Comparison of ENCODE assay signal across 10 mouse cellular contexts in the genomic region with DNA sequence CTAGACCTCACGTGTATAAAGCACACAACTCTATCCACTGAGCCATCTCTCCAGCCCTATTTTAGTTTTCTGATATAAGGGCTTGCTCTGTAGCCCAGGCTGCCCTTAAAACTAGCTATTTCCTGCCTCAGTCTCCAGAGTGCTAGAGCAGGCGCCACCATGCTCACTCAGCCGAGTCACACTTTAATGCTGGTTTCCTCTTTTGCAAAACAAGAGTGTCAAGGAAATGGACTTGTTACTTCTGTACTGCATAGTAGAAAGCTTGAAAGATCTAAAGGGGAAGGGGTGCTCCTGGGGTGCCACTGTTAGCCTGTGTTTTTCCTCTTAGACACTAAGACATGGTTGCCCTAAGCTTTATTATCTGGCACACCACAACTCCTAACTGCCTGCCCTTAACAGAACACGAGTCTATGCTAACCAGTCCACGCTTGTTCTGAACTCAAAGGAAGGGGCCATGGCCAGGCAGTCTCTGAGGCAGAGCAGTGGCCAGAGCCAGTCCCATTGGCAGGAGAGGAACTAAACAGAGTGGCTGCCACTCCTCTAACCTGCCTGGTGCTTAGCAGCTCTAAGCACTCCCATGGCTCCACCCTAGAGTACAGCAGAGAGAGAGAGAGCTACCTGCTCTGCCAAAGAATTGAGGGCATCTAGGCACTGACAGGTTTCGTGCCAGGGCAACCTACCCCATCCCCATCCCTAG. TPM values are rescaled to one million over a fixed set of nuclear protein-coding genes. Genes with fewer than 3 reads are reported as not detected.
DNase-seq lines count a peak whose midpoint lies in the region; ATAC-seq and TF ChIP-seq lines count a peak whose summit lies in the region.
"Had no signal": no experiment of that assay in that cellular context is flagged by ENCODE, and none has a peak within 500 bp of the region (broad histone marks: within the 10 kb centered on the region; RNA-seq: fewer than 3 reads in every experiment).

No protein-coding gene starts in this region.

- 69% methylated on average over 6 of the region's 6 CpGs for WGBS in heart, postnatal 0 days
- WGBS in intestine, postnatal 0 days = 75% methylated on average over 6 of the region's 6 CpGs
- WGBS in midbrain, postnatal 0 days = 82% methylated on average over 6 of the region's 6 CpGs

- no peak overlapping the region for H3K4me3 ChIP-seq in heart, postnatal 0 days (ENCODE audit: low read depth, low read length)
- H3K4me3 ChIP-seq in CH12.LX (replicated peaks in 1 of 3; ENCODE audit: low read depth in 2 of 3, low read length in 2 of 3, poor library complexity in 1 of 3) = peak overlapping the region; percentile 24 to 28 (median 27)
- no peak overlapping the region for H3K4me3 ChIP-seq in intestine, postnatal 0 days (ENCODE audit: low read depth, low read length)
- H3K4me3 ChIP-seq in midbrain, postnatal 0 days (ENCODE audit: low read depth, low read length) = no peak overlapping the region

- intact Hi-C loops in heart, postnatal 25 days (cut with DNase I) = no loop called here

- H3K9me3 ChIP-seq in heart, postnatal 0 days (replicated peaks; ENCODE audit: control insufficient read depth, low read length) = no peaks in the 10 kb centered on the region
- no peaks in the 10 kb centered on the region for H3K9me3 ChIP-seq in CH12.LX (replicated peaks; ENCODE audit: low read length)
- H3K9me3 ChIP-seq in intestine, postnatal 0 days (ENCODE audit: control insufficient read depth) = no peaks in the 10 kb centered on the region
- H3K9me3 ChIP-seq in midbrain, postnatal 0 days (ENCODE audit: low read length) = no peaks in the 10 kb centered on the region

- H3K9ac ChIP-seq in heart, postnatal 0 days (replicated peaks; ENCODE audit: low read depth, low read length) = no peak overlapping the region
- peak overlapping the region; percentile 21; the same call in 1 of the 2 replicates for H3K9ac ChIP-seq in CH12.LX (ENCODE audit: insufficient read depth, low read depth)
- H3K9ac ChIP-seq in intestine, postnatal 0 days (ENCODE audit: low read depth, low read length) = no peak overlapping the region
- H3K9ac ChIP-seq in midbrain, postnatal 0 days (replicated peaks; ENCODE audit: low read length, poor library complexity, severe bottlenecking) = 0 out of 2 replicates have a peak overlapping the region, but pooled peaks have one; percentile 19

- no peak for TF ChIP-seq POLR2A in CH12.LX (IDR thresholded peaks at IDR 0.05; ENCODE audit: low read depth, low read length)

- H3K27ac ChIP-seq in heart, postnatal 0 days (ENCODE audit: low read depth) = peak overlapping the region; percentile 58
- peak overlapping the region; percentile 97 for H3K27ac ChIP-seq in CH12.LX (ENCODE audit: insufficient read depth, low read depth)
- peak overlapping the region; percentile 28; the same call in 1 of the 2 replicates for H3K27ac ChIP-seq in intestine, postnatal 0 days (ENCODE audit: low read depth, low read length)
- H3K27ac ChIP-seq in midbrain, postnatal 0 days (ENCODE audit: low read depth, low read length) = no peak overlapping the region

- peaks cover 45% of the 10 kb centered on the region for H3K4me1 ChIP-seq in heart, postnatal 0 days (ENCODE audit: control insufficient read depth, insufficient read depth)
- peaks cover 49 to 87% of the 10 kb centered on the region in 2 experiments for H3K4me1 ChIP-seq in CH12.LX (ENCODE audit: control insufficient read depth in 1 of 2, insufficient read depth in 2 of 2)
- peaks cover 16% of the 10 kb centered on the region for H3K4me1 ChIP-seq in intestine, postnatal 0 days (replicated peaks; ENCODE audit: control insufficient read depth, insufficient read depth, low read length)
- H3K4me1 ChIP-seq in midbrain, postnatal 0 days (ENCODE audit: insufficient read depth, low read length) = peaks cover 37% of the 10 kb centered on the region

- no peak for ATAC-seq in heart, postnatal 0 days (ENCODE audit: insufficient read depth, low read depth)
- peak; percentile 32; the same call in 1 of the 2 replicates for ATAC-seq in intestine, postnatal 0 days
- no peak for ATAC-seq in midbrain, postnatal 0 days (ENCODE audit: low FRiP score)
- ATAC-seq: Patski had no signal

- no peak for DNase-seq in heart, postnatal 0 days (ENCODE audit: low spot score)
- no peak for DNase-seq in heart, postnatal 25 days (ENCODE audit: low spot score)
- DNase-seq in CH12.LX (ENCODE audit: extremely low read depth) = no peak
- DNase-seq in midbrain, postnatal 0 days (ENCODE audit: low spot score) = no peak
- no peak for DNase-seq in left cerebral cortex, adult 11 months (ENCODE audit: low spot score)
- DNase-seq in testis, postnatal 10 days (ENCODE audit: low spot score) = no peak
- DNase-seq in cerebellum, postnatal 10 days = no peak
- DNase-seq: kidney, postnatal 4 days had no signal

- TF ChIP-seq EP300 in heart, postnatal 0 days (IDR thresholded peaks at IDR 0.05; ENCODE audit: low read depth) = no peak
- no peak for TF ChIP-seq EP300 in CH12.LX (IDR thresholded peaks at IDR 0.05; ENCODE audit: low read length)

- no peak overlapping the region for H3K4me2 ChIP-seq in heart, postnatal 0 days (ENCODE audit: low read depth, low read length)
- H3K4me2 ChIP-seq in CH12.LX (ENCODE audit: insufficient read depth, low read depth, poor library complexity, severe bottlenecking) = peak overlapping the region; percentile 92
- H3K4me2 ChIP-seq in intestine, postnatal 0 days (replicated peaks; ENCODE audit: low read depth) = no peak overlapping the region
- H3K4me2 ChIP-seq in midbrain, postnatal 0 days (ENCODE audit: low read depth, low read length, poor library complexity, severe bottlenecking) = no peak overlapping the region

- H3K36me3 ChIP-seq in heart, postnatal 0 days (replicated peaks; ENCODE audit: control insufficient read depth, insufficient read depth, low read length) = no peaks in the 10 kb centered on the region
- H3K36me3 ChIP-seq in CH12.LX (replicated peaks in 1 of 2; ENCODE audit: control insufficient read depth in 1 of 2, insufficient read depth in 1 of 2, low read length in 1 of 2) = peaks cover 30 to 64% of the 10 kb centered on the region in 2 experiments
- H3K36me3 ChIP-seq in intestine, postnatal 0 days (ENCODE audit: control insufficient read depth, insufficient read depth) = peaks cover 5% of the 10 kb centered on the region; the same call in 1 of the 2 replicates
- 0 out of 2 replicates have a peak, but pooled peaks cover 7% of the 10 kb centered on the region for H3K36me3 ChIP-seq in midbrain, postnatal 0 days (ENCODE audit: insufficient read depth, low read length)

- TF ChIP-seq CTCF in heart, postnatal 0 days (IDR thresholded peaks at IDR 0.05; ENCODE audit: low read depth) = no peak
- no peak for TF ChIP-seq CTCF in CH12.LX (conservative IDR thresholded peaks at IDR 0.05 in 1 of 2, IDR thresholded peaks at IDR 0.05 in 1 of 2; ENCODE audit: low read depth in 2 of 2, low read length in 2 of 2)
- TF ChIP-seq CTCF in intestine, postnatal 0 days (IDR thresholded peaks at IDR 0.05; ENCODE audit: low read depth) = no peak
- no peak for TF ChIP-seq CTCF in midbrain, postnatal 0 days (IDR thresholded peaks at IDR 0.05)

- in situ Hi-C loops in CH12.LX (cut with MboI; ENCODE audit: low pct_ligation_motif_present, low pct_unique_long_range_greater_than_20kb, low sequenced_read_pairs) = no loop called here

- peaks cover 92% of the 10 kb centered on the region for H3K79me2 ChIP-seq in CH12.LX (replicated peaks; ENCODE audit: control insufficient read depth, extremely low read depth, insufficient read depth, poor library complexity, severe bottlenecking)

- H3K27me3 ChIP-seq in heart, postnatal 0 days (ENCODE audit: control insufficient read depth, insufficient read depth, low read length) = no peaks in the 10 kb centered on the region
- H3K27me3 ChIP-seq in CH12.LX (replicated peaks) = no peaks in the 10 kb centered on the region
- no peaks in the 10 kb centered on the region for H3K27me3 ChIP-seq in intestine, postnatal 0 days (replicated peaks; ENCODE audit: control insufficient read depth, insufficient read depth, low read length)
- H3K27me3 ChIP-seq in midbrain, postnatal 0 days (ENCODE audit: insufficient read depth, low read length) = no peaks in the 10 kb centered on the region
- H3K27me3 ChIP-seq: Patski had no signal

- no peak for TF ChIP-seq RAD21 in CH12.LX (IDR thresholded peaks at IDR 0.05; ENCODE audit: low read depth, low read length)

- dilution Hi-C loops in CH12.LX (cut with MboI; ENCODE audit: extremely low pct_ligation_motif_present, extremely low pct_unique_long_range_greater_than_20kb, low sequenced_read_pairs) = no loop called here

RNA-seq across cellular contexts. Expression of gene Grk2, which starts 6.3 kb away (rescaled TPM):
- 50.4 and 50.6 TPM in 2 replicates for total RNA-seq in heart, postnatal 0 days (2014; rRNA removed; ENCODE audit: low replicate concordance)
- polyA plus RNA-seq in heart, postnatal 0 days (2015; fragmentation: Nextera tagmentation; extraction: Ambion mirVana) = 6.9 and 7.8 TPM in 2 replicates
- 10 to 100 TPM; 49.3 to 57.9 TPM for total RNA-seq in heart, postnatal 25 days (2021)
- total RNA-seq in CH12.LX (2012; rRNA removed) (196 and 203 TPM in 2 replicates), CH12.LX (2014; rRNA removed) (118 and 119 TPM in 2 replicates)
- polyA plus RNA-seq in CH12.LX (2012; ENCODE audit: insufficient read length, low read depth) = 191 and 193 TPM in 2 replicates
- 14.4 and 18.5 TPM in 2 replicates for polyA plus RNA-seq in intestine, postnatal 0 days (2015; fragmentation: Nextera tagmentation; extraction: Ambion mirVana)
- 152 and 257 TPM in 2 replicates for total RNA-seq in midbrain, postnatal 0 days (2014; rRNA removed)
- polyA plus RNA-seq in midbrain, postnatal 0 days (2015; fragmentation: Nextera tagmentation; extraction: Ambion mirVana) = 27.0 and 29.6 TPM in 2 replicates

RNA-seq across cellular contexts. Expression of gene Ankrd13d, which starts 16.8 kb away (rescaled TPM):
- 2.1 and 2.3 TPM in 2 replicates for total RNA-seq in heart, postnatal 0 days (2014; rRNA removed; ENCODE audit: low replicate concordance)
- 0.40 and 0.41 TPM in 2 replicates for polyA plus RNA-seq in heart, postnatal 0 days (2015; fragmentation: Nextera tagmentation; extraction: Ambion mirVana)
- total RNA-seq in heart, postnatal 25 days (2021) = 1 to 10 TPM; 1.2 to 1.5 TPM
- total RNA-seq in CH12.LX (2012; rRNA removed) (53.6 and 55.1 TPM in 2 replicates), CH12.LX (2014; rRNA removed) (3.8 and 5.6 TPM in 2 replicates)
- polyA plus RNA-seq in CH12.LX (2012; ENCODE audit: insufficient read length, low read depth) = 13.2 and 17.3 TPM in 2 replicates
- 2.0 and 2.4 TPM in 2 replicates for polyA plus RNA-seq in intestine, postnatal 0 days (2015; fragmentation: Nextera tagmentation; extraction: Ambion mirVana)
- total RNA-seq in midbrain, postnatal 0 days (2014; rRNA removed) = 92.2 and 106 TPM in 2 replicates
- 79.1 and 84.8 TPM in 2 replicates for polyA plus RNA-seq in midbrain, postnatal 0 days (2015; fragmentation: Nextera tagmentation; extraction: Ambion mirVana)

RNA-seq across cellular contexts. Expression of gene Ssh3, which starts 30.7 kb away (rescaled TPM):
- total RNA-seq in heart, postnatal 0 days (2014; rRNA removed; ENCODE audit: low replicate concordance) = 11.5 and 11.6 TPM in 2 replicates
- 6.2 and 6.4 TPM in 2 replicates for polyA plus RNA-seq in heart, postnatal 0 days (2015; fragmentation: Nextera tagmentation; extraction: Ambion mirVana)
- total RNA-seq in heart, postnatal 25 days (2021) = 1 to 10 TPM; 5.8 to 6.6 TPM
- total RNA-seq in CH12.LX (2012; rRNA removed) = 30.0 and 33.4 TPM in 2 replicates
- total RNA-seq in CH12.LX (2014; rRNA removed) = 5.6 and 6.9 TPM in 2 replicates
- polyA plus RNA-seq in CH12.LX (2012; ENCODE audit: insufficient read length, low read depth) = 12.3 and 13.2 TPM in 2 replicates
- 18.1 and 18.5 TPM in 2 replicates for polyA plus RNA-seq in intestine, postnatal 0 days (2015; fragmentation: Nextera tagmentation; extraction: Ambion mirVana)
- total RNA-seq in midbrain, postnatal 0 days (2014; rRNA removed) = 40.6 and 67.7 TPM in 2 replicates
- polyA plus RNA-seq in midbrain, postnatal 0 days (2015; fragmentation: Nextera tagmentation; extraction: Ambion mirVana) = 18.6 and 20.7 TPM in 2 replicates

Comparison
In these comparisons a context has a peak if more than half of its experiments do, and no peak if none do; other contexts are left out.
1. H3K4me3 ChIP-seq: peak in CH12.LX (3 of 3); none in heart, postnatal 0 days (single experiment), intestine, postnatal 0 days (single experiment) and midbrain, postnatal 0 days (single experiment).
2. H3K9ac ChIP-seq: peak in CH12.LX (single experiment) and midbrain, postnatal 0 days (single experiment); none in heart, postnatal 0 days (single experiment) and intestine, postnatal 0 days (single experiment).